Mouse (Mus musculus): ENCODE measurements around the gene Ttc26. TPM values are rescaled to one million over a fixed set of nuclear protein-coding genes. Genes with fewer than 3 reads are reported as not detected.
"Not testable (repeated sequence)": the region's sequence is repeated elsewhere in the genome, so short reads cannot be mapped to it uniquely, and the experiment has no call there.

Ttc26 gene
- polyA plus RNA-seq, 1 experiment: 2.3 TPM

- peak overlapping the region; percentile 88 for H3K4me2 ChIP-seq (ENCODE audit: low read depth)
- peak overlapping the region; percentile 100 for H3K4me3 ChIP-seq
- H3K36me3 ChIP-seq (ENCODE audit: control insufficient read depth, insufficient read depth): peaks cover 6% of the 10 kb centered on the region
- peaks cover 31% of the 10 kb centered on the region for H3K79me2 ChIP-seq (ENCODE audit: control insufficient read depth, insufficient read depth)
- TF ChIP-seq E2F4 (IDR thresholded peaks at IDR 0.05; ENCODE audit: insufficient read depth) (no peak), TCF12 (IDR thresholded peaks at IDR 0.05; ENCODE audit: insufficient read depth, poor library complexity, severe bottlenecking) (no peak), MYOD1 (IDR thresholded peaks at IDR 0.05; ENCODE audit: control insufficient read depth in 1 of 3, insufficient read length in 2 of 3, low read depth in 2 of 3) (no peak), POLR2A (IDR thresholded peaks at IDR 0.05; ENCODE audit: insufficient read length, low read depth) (no peak), CEBPB (IDR thresholded peaks at IDR 0.05; ENCODE audit: insufficient read depth, poor library complexity, severe bottlenecking) (no peak), SRF (IDR thresholded peaks at IDR 0.05; ENCODE audit: control insufficient read depth, insufficient read length, low read depth) (no peak), TCF3 (IDR thresholded peaks at IDR 0.05; ENCODE audit: insufficient read length, low read depth) (no peak), MYOG (IDR thresholded peaks at IDR 0.05; ENCODE audit: control insufficient read depth in 1 of 3, insufficient read depth in 1 of 3, insufficient read length in 2 of 3, low read depth in 2 of 3) (no peak), REST (IDR thresholded peaks at IDR 0.05; ENCODE audit: insufficient read depth, insufficient read length) (no peak), POLR2AphosphoS2 (IDR thresholded peaks at IDR 0.05; ENCODE audit: insufficient read length, low read depth) (no peak), MAX (IDR thresholded peaks at IDR 0.05; ENCODE audit: low read depth) (no peak), USF1 (IDR thresholded peaks at IDR 0.05; ENCODE audit: low read depth) (no peak)
- H3ac ChIP-seq (ENCODE audit: control insufficient read depth, insufficient read length): no peak overlapping the region
- H3K27me3 ChIP-seq (ENCODE audit: control insufficient read depth, insufficient read depth, insufficient read length): no peaks in the 10 kb centered on the region
These were observed 25.4 kb upstream of the Ttc26 start for GRCm38 (mm10) chr6:38355862-38356261.

GRCm38 (mm10) chr6:38356661-38357433 is 24.4 kb upstream of the Ttc26 start:
- H3K79me2 ChIP-seq (ENCODE audit: control insufficient read depth, insufficient read depth): peaks cover 21% of the 10 kb centered on the region
- not testable (repeated sequence) for H3K4me3 ChIP-seq; H3K27me3 ChIP-seq (ENCODE audit: control insufficient read depth, insufficient read depth, insufficient read length); H3K36me3 ChIP-seq (ENCODE audit: control insufficient read depth, insufficient read depth); H3K4me2 ChIP-seq (ENCODE audit: low read depth); H3ac ChIP-seq (ENCODE audit: control insufficient read depth, insufficient read length)

GRCm38 (mm10) chr6:38357603-38358252 is 23.5 kb upstream of the Ttc26 start:
- H3ac ChIP-seq (ENCODE audit: control insufficient read depth, insufficient read length): no peak overlapping the region
- peaks cover 12% of the 10 kb centered on the region for H3K79me2 ChIP-seq (ENCODE audit: control insufficient read depth, insufficient read depth)
- no peaks in the 10 kb centered on the region for H3K36me3 ChIP-seq (ENCODE audit: control insufficient read depth, insufficient read depth)
- no peaks in the 10 kb centered on the region for H3K27me3 ChIP-seq (ENCODE audit: control insufficient read depth, insufficient read depth, insufficient read length)
- TF ChIP-seq TCF3 (IDR thresholded peaks at IDR 0.05; ENCODE audit: insufficient read length, low read depth): no peak
- no peak for TF ChIP-seq CEBPB (IDR thresholded peaks at IDR 0.05; ENCODE audit: insufficient read depth, poor library complexity, severe bottlenecking)
- no peak for TF ChIP-seq USF1 (IDR thresholded peaks at IDR 0.05; ENCODE audit: low read depth)
- TF ChIP-seq MYOG (IDR thresholded peaks at IDR 0.05; ENCODE audit: control insufficient read depth in 1 of 3, insufficient read depth in 1 of 3, insufficient read length in 2 of 3, low read depth in 2 of 3): no peak
- no peak for TF ChIP-seq MYOD1 (IDR thresholded peaks at IDR 0.05; ENCODE audit: control insufficient read depth in 1 of 3, insufficient read length in 2 of 3, low read depth in 2 of 3)
- TF ChIP-seq TCF12 (IDR thresholded peaks at IDR 0.05; ENCODE audit: insufficient read depth, poor library complexity, severe bottlenecking): no peak
- TF ChIP-seq POLR2AphosphoS2 (IDR thresholded peaks at IDR 0.05; ENCODE audit: insufficient read length, low read depth): no peak
- TF ChIP-seq REST (IDR thresholded peaks at IDR 0.05; ENCODE audit: insufficient read depth, insufficient read length): no peak
- no peak for TF ChIP-seq MAX (IDR thresholded peaks at IDR 0.05; ENCODE audit: low read depth)
- no peak for TF ChIP-seq SRF (IDR thresholded peaks at IDR 0.05; ENCODE audit: control insufficient read depth, insufficient read length, low read depth)
- no peak overlapping the region for H3K4me3 ChIP-seq
- no peak overlapping the region for H3K4me2 ChIP-seq (ENCODE audit: low read depth)

GRCm38 (mm10) chr6:38358253-38359027 is 22.8 kb upstream of the Ttc26 start:
- Histone ChIP-seq H3K36me3 (ENCODE audit: control insufficient read depth, insufficient read depth) (no peaks in the 10 kb centered on the region), H3ac (ENCODE audit: control insufficient read depth, insufficient read length) (no peak overlapping the region), H3K27me3 (ENCODE audit: control insufficient read depth, insufficient read depth, insufficient read length) (no peaks in the 10 kb centered on the region), H3K4me2 (ENCODE audit: low read depth) (no peak overlapping the region), H3K79me2 (ENCODE audit: control insufficient read depth, insufficient read depth) (peaks cover 5% of the 10 kb centered on the region), H3K4me3 (no peak overlapping the region)
- TF ChIP-seq MAX (IDR thresholded peaks at IDR 0.05; ENCODE audit: low read depth): no peak
- no peak for TF ChIP-seq MYOD1 (IDR thresholded peaks at IDR 0.05; ENCODE audit: control insufficient read depth in 1 of 3, insufficient read length in 2 of 3, low read depth in 2 of 3)
- no peak for TF ChIP-seq CEBPB (IDR thresholded peaks at IDR 0.05; ENCODE audit: insufficient read depth, poor library complexity, severe bottlenecking)
- no peak for TF ChIP-seq POLR2AphosphoS2 (IDR thresholded peaks at IDR 0.05; ENCODE audit: insufficient read length, low read depth)
- no peak for TF ChIP-seq TCF12 (IDR thresholded peaks at IDR 0.05; ENCODE audit: insufficient read depth, poor library complexity, severe bottlenecking)
- no peak for TF ChIP-seq SRF (IDR thresholded peaks at IDR 0.05; ENCODE audit: control insufficient read depth, insufficient read length, low read depth)
- no peak for TF ChIP-seq MYOG (IDR thresholded peaks at IDR 0.05; ENCODE audit: control insufficient read depth in 1 of 3, insufficient read depth in 1 of 3, insufficient read length in 2 of 3, low read depth in 2 of 3)
- no peak for TF ChIP-seq POLR2A (IDR thresholded peaks at IDR 0.05; ENCODE audit: insufficient read length, low read depth)
- no peak for TF ChIP-seq TCF3 (IDR thresholded peaks at IDR 0.05; ENCODE audit: insufficient read length, low read depth)
- TF ChIP-seq REST (IDR thresholded peaks at IDR 0.05; ENCODE audit: insufficient read depth, insufficient read length): no peak
- TF ChIP-seq E2F4 (IDR thresholded peaks at IDR 0.05; ENCODE audit: insufficient read depth): no peak
- TF ChIP-seq USF1 (IDR thresholded peaks at IDR 0.05; ENCODE audit: low read depth): no peak

- H3K4me2 ChIP-seq (ENCODE audit: low read depth); H3K36me3 ChIP-seq (ENCODE audit: control insufficient read depth, insufficient read depth); H3K79me2 ChIP-seq (ENCODE audit: control insufficient read depth, insufficient read depth); H3K27me3 ChIP-seq (ENCODE audit: control insufficient read depth, insufficient read depth, insufficient read length); H3ac ChIP-seq (ENCODE audit: control insufficient read depth, insufficient read length); H3K4me3 ChIP-seq: not testable (repeated sequence)
These were observed 22.1 kb upstream of the Ttc26 start for GRCm38 (mm10) chr6:38359044-38359735.

Data from myocyte (in vitro differentiated cells).